ENCODE assay signal across 20 mouse cellular contexts in the genomic region with DNA sequence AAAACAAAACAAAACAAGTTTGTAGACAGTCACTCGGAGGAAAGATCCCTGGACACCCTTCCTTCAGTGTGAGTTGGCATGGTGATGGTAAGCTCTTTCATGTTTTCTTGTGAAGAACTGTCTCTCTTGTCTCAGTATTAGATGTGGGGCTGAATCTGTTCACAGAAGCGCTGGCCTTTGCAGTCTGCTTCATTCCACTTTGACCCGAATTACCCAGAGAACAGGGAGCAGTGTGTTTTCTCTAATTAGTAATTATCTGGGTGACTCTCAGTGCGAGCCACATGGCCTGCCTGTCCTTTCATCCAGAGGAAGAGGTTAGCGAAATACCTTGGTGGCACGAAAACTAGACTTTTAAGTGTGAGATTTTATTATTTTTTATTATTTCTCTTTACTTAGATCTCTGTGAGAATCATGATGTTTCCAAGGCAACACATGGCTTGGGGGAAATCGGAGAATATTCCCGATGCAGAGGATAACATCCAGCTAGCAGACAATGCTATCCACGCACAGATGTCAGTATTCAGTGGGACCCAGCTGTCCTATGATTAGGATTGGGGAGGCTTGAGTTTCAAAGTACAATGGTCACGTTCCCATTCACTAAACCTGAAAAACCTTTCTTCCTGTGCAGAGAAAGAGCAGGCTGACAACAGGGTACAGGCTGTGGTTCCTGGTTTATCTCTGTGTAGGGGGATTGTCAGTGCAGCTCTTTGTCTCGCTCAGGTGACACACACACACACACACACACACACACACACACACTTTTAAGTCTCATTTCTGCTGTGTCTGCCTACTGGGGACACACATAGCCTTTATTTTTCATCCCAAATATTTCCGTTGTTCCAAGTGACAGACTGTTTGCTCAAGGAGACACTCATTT. TPM values are rescaled to one million over a fixed set of nuclear protein-coding genes. Genes with fewer than 3 reads are reported as not detected.
A peak's percentile ranks its signal among the peaks of the same experiment; 100 is the strongest.
DNase-seq lines count a peak whose midpoint lies in the region; ATAC-seq lines count a peak whose summit lies in the region.
"Had no signal": no experiment of that assay in that cellular context is flagged by ENCODE, and none has a peak within 500 bp of the region (broad histone marks: within the 10 kb centered on the region; RNA-seq: fewer than 3 reads in every experiment).

No protein-coding gene starts in this region.

- intact Hi-C loops in left cerebral cortex, postnatal 36 days (cut with DNase I): no loop called here

- H3K4me3 ChIP-seq in forebrain, embryonic 13.5 days: no peak overlapping the region
- H3K4me3 ChIP-seq in hindbrain, embryonic 15.5 days: no peak overlapping the region
- H3K4me3 ChIP-seq in midbrain, embryonic 15.5 days: no peak overlapping the region
- no peak overlapping the region for H3K4me3 ChIP-seq in kidney, embryonic 14.5 days (ENCODE audit: low read length)
- H3K4me3 ChIP-seq: embryonic facial prominence, embryonic 15.5 days; intestine, embryonic 15.5 days; neural tube, embryonic 12.5 days had no signal

- H3K27me3 ChIP-seq in forebrain, embryonic 13.5 days: peaks cover 51% of the 10 kb centered on the region
- no peaks in the 10 kb centered on the region for H3K27me3 ChIP-seq in hindbrain, embryonic 15.5 days
- no peaks in the 10 kb centered on the region; the same call in 1 of the 2 replicates for H3K27me3 ChIP-seq in midbrain, embryonic 15.5 days (replicated peaks)
- no peaks in the 10 kb centered on the region for H3K27me3 ChIP-seq in kidney, embryonic 14.5 days (ENCODE audit: control insufficient read depth, insufficient read depth, low read length)
- H3K27me3 ChIP-seq: intestine, embryonic 15.5 days; neural tube, embryonic 12.5 days had no signal

- no peak overlapping the region for H3K4me2 ChIP-seq in forebrain, embryonic 13.5 days
- H3K4me2 ChIP-seq in hindbrain, embryonic 15.5 days: no peak overlapping the region
- H3K4me2 ChIP-seq in midbrain, embryonic 15.5 days: peak overlapping the region; percentile 18; the same call in 1 of the 2 replicates
- H3K4me2 ChIP-seq in kidney, embryonic 14.5 days (replicated peaks; ENCODE audit: low read depth, low read length): no peak overlapping the region
- H3K4me2 ChIP-seq: embryonic facial prominence, embryonic 15.5 days; intestine, embryonic 15.5 days; neural tube, embryonic 12.5 days had no signal

- DNase-seq in Muller cell, postnatal 12 days (ENCODE audit: inconsistent ontology term): peak; percentile 46
- DNase-seq in left cerebral cortex, postnatal 36 days (ENCODE audit: low spot score in 2 of 2): no peak
- no peak for DNase-seq in thymus, postnatal 4 days
- DNase-seq in left cerebral cortex, adult 11 months (ENCODE audit: low spot score): no peak
- DNase-seq: adrenal gland, adult 8-10 months; cerebellum, adult 9-10 months; gastrocnemius, postnatal 25 days; heart, postnatal 10 days; left cerebral cortex, postnatal 4 days; lung, adult 18-20 months; lung, postnatal 4 days; spleen, adult 18-20 months; thymus, adult 2 months had no signal

- peak; percentile 48; the same call in 1 of the 2 replicates for ATAC-seq in forebrain, embryonic 13.5 days
- ATAC-seq in hindbrain, embryonic 15.5 days (ENCODE audit: low FRiP score, low read depth): 0 out of 2 replicates have a peak, but pooled peaks have one; percentile 62
- peak; percentile 76 for ATAC-seq in midbrain, embryonic 15.5 days (replicated peaks)
- ATAC-seq in kidney, embryonic 14.5 days (ENCODE audit: low FRiP score, low TSS enrichment): no peak

- 35% methylated on average over 12 of the region's 12 CpGs for WGBS in forebrain, embryonic 13.5 days
- WGBS in hindbrain, embryonic 15.5 days: 34% methylated on average over 12 of the region's 12 CpGs
- WGBS in midbrain, embryonic 15.5 days: 22% methylated on average over 12 of the region's 12 CpGs
- WGBS in kidney, embryonic 14.5 days: 58% methylated on average over 12 of the region's 12 CpGs

- no peaks in the 10 kb centered on the region for H3K36me3 ChIP-seq in forebrain, embryonic 13.5 days (ENCODE audit: poor library complexity, severe bottlenecking)
- H3K36me3 ChIP-seq in hindbrain, embryonic 15.5 days: no peaks in the 10 kb centered on the region
- no peaks in the 10 kb centered on the region for H3K36me3 ChIP-seq in midbrain, embryonic 15.5 days (replicated peaks)
- H3K36me3 ChIP-seq in kidney, embryonic 14.5 days (ENCODE audit: control insufficient read depth, insufficient read depth, low read length): no peaks in the 10 kb centered on the region
- H3K36me3 ChIP-seq: embryonic facial prominence, embryonic 15.5 days; intestine, embryonic 15.5 days; neural tube, embryonic 12.5 days had no signal

- no peak overlapping the region for H3K27ac ChIP-seq in forebrain, embryonic 13.5 days
- no peak overlapping the region for H3K27ac ChIP-seq in hindbrain, embryonic 15.5 days (replicated peaks)
- peak overlapping the region; percentile 65 for H3K27ac ChIP-seq in midbrain, embryonic 15.5 days
- no peak overlapping the region for H3K27ac ChIP-seq in kidney, embryonic 14.5 days (ENCODE audit: low read depth, low read length)
- H3K27ac ChIP-seq: embryonic facial prominence, embryonic 15.5 days; intestine, embryonic 15.5 days; neural tube, embryonic 12.5 days had no signal

- H3K4me1 ChIP-seq in forebrain, embryonic 13.5 days: peaks cover 30% of the 10 kb centered on the region
- peaks cover 25% of the 10 kb centered on the region for H3K4me1 ChIP-seq in hindbrain, embryonic 15.5 days (replicated peaks)
- H3K4me1 ChIP-seq in midbrain, embryonic 15.5 days: peaks cover 30% of the 10 kb centered on the region
- peaks cover 9% of the 10 kb centered on the region; the same call in 1 of the 2 replicates for H3K4me1 ChIP-seq in kidney, embryonic 14.5 days (ENCODE audit: control insufficient read depth, insufficient read depth, low read length)

- H3K9me3 ChIP-seq in forebrain, embryonic 13.5 days (replicated peaks): no peaks in the 10 kb centered on the region
- H3K9me3 ChIP-seq in hindbrain, embryonic 15.5 days: no peaks in the 10 kb centered on the region
- no peaks in the 10 kb centered on the region for H3K9me3 ChIP-seq in midbrain, embryonic 15.5 days
- H3K9me3 ChIP-seq in kidney, embryonic 14.5 days (ENCODE audit: control insufficient read depth, low read length): no peaks in the 10 kb centered on the region
- H3K9me3 ChIP-seq: embryonic facial prominence, embryonic 15.5 days; intestine, embryonic 15.5 days; neural tube, embryonic 12.5 days had no signal

- H3K9ac ChIP-seq in forebrain, embryonic 13.5 days: no peak overlapping the region
- no peak overlapping the region for H3K9ac ChIP-seq in hindbrain, embryonic 15.5 days
- H3K9ac ChIP-seq in midbrain, embryonic 15.5 days: no peak overlapping the region
- H3K9ac ChIP-seq in kidney, embryonic 14.5 days (ENCODE audit: low read depth, low read length): no peak overlapping the region
- H3K9ac ChIP-seq: embryonic facial prominence, embryonic 15.5 days; intestine, embryonic 15.5 days; neural tube, embryonic 12.5 days had no signal

RNA-seq across cellular contexts. Expression of a gene that starts 6.4 kb away (rescaled TPM):
- 11.2 and 11.4 TPM in 2 replicates for polyA plus RNA-seq in forebrain, embryonic 13.5 days (2015; fragmentation: Nextera tagmentation; extraction: Ambion mirVana)
- 24.7 and 26.5 TPM in 2 replicates for polyA plus RNA-seq in hindbrain, embryonic 15.5 days (2015; fragmentation: Nextera tagmentation; extraction: Ambion mirVana)
- polyA plus RNA-seq in midbrain, embryonic 15.5 days (2015; fragmentation: Nextera tagmentation; extraction: Ambion mirVana): 22.8 and 26.2 TPM in 2 replicates
- 39.8 and 49.2 TPM in 2 replicates for polyA plus RNA-seq in kidney, embryonic 14.5 days (2014; fragmentation: Nextera tagmentation; extraction: Ambion mirVana)
- 100 to 1,000 TPM in 1 of 2 experiments, 10 to 100 TPM in 1; 62.0 to 120 TPM for total RNA-seq in left cerebral cortex, postnatal 36 days (2021)

RNA-seq across cellular contexts. Expression of a gene that starts 33.5 kb away (rescaled TPM):
- 12.6 TPM in 2 replicates for polyA plus RNA-seq in forebrain, embryonic 13.5 days (2015; fragmentation: Nextera tagmentation; extraction: Ambion mirVana)
- 3.4 and 4.4 TPM in 2 replicates for polyA plus RNA-seq in hindbrain, embryonic 15.5 days (2015; fragmentation: Nextera tagmentation; extraction: Ambion mirVana)
- polyA plus RNA-seq in midbrain, embryonic 15.5 days (2015; fragmentation: Nextera tagmentation; extraction: Ambion mirVana): 2.3 and 2.5 TPM in 2 replicates
- 16.2 and 25.4 TPM in 2 replicates for polyA plus RNA-seq in kidney, embryonic 14.5 days (2014; fragmentation: Nextera tagmentation; extraction: Ambion mirVana)
- total RNA-seq in left cerebral cortex, postnatal 36 days (2021): under 1 TPM; 0.25 to 0.27 TPM
